Mouse (Mus musculus) inflammation-experienced regulatory T-cells (primary cell): ENCODE results near the gene Bbof1. TPM values are rescaled to one million over a fixed set of nuclear protein-coding genes. Genes with fewer than 3 reads are reported as not detected.

Experiments
- polyA plus RNA-seq, 2 experiments: library from polyadenylated mRNA; unstranded; fragments of 100-300 nt; shearing (Covaris generic); gene quantifications; one replicate each; pipeline ENCODE4 v1.2.1; 2017

Gene Bbof1
- 1 to 10 TPM; 1.0 to 1.3 TPM for polyA plus RNA-seq

DNA sequence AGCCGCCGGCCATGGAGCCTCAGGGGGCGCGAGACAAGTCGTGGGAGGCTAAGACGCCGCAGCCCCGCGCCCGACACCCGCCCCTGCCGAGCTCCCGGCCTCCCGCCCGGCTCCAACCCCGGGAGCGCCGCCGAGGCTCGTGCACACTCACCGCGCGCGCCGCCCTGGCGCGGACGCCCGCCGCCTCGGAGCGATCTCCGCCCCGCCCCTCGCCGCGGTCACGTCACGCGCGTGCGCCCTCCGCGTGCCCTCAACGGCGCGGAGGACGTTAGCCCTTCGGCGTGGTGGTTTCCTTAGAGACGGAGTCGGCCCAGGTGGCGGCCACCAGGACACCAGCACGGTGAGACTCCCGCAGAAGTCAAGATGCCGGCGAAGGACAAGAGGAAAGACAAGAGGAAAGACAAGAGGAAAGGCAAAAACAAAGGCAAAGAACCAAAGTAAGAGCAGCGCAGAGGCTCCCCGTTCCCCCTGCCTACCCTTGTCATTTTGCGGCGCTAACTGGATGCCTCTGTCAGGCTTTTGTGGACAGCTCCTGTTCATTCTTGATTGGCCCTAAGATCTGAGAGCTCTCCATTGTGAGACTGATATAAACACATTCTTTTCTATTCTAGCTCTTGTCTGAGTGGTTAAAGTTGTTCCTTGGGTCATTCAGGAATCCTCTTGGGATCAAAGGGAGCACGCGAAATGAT, at the start of gene Bbof1, which contains the start of gene Entpd5:
TSS of gene Bbof1 (plus strand) at position 253 of the 689 bp plus-strand sequence.
TSS of gene Entpd5 (minus strand) at position 211 of the 689 bp plus-strand sequence.

DNA sequence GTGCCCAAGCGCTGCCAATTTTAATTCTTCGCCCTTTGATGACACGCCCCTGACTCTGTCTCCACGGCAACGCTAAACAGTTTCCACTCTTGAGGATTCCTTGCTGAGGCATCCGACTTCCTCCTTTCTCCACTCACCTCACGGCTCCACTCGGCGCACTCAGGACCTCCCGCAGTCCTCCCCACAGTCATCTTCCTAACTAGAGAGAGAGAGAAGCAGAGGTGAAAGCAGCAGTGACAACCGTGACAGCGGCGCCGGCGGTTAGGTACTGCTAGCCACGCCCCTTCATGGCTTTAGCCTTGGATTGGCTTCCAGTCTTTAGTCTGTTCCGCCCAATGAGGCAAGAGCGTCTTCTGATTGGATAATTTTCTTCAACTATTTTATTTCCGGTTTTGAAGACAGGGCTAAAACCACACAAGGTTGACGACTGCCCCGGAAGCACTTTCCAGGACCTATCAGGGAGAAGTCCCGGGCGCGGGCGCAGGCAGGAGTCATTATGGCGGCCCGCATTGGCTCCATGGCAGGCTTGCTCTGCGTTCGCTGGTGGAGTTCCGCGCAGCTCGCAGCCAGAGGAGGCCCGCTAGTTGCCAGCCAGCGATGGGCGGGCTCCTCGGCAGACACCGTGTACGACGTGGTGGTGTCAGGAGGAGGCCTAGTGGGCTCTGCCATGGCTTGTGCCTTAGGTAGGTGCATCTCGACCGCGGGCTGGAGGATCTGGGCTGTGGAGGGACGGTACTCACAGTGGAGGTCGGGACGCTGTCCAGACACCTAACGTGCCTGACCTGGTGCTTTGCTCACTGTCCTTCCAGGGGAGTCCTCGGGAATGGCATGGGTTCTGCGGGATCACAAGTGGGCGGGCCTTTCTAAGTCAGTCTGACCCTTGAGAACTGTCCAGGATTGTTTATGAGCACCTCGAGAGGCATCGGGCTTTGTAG, 47.0 kb upstream of the Bbof1 start, which contains the start of the genes Coq6 and Fam161b:
TSS of gene Coq6 (plus strand) at position 103 of the 935 bp plus-strand sequence.
TSS of gene Fam161b (minus strand) at position 279 of the 935 bp plus-strand sequence.

DNA sequence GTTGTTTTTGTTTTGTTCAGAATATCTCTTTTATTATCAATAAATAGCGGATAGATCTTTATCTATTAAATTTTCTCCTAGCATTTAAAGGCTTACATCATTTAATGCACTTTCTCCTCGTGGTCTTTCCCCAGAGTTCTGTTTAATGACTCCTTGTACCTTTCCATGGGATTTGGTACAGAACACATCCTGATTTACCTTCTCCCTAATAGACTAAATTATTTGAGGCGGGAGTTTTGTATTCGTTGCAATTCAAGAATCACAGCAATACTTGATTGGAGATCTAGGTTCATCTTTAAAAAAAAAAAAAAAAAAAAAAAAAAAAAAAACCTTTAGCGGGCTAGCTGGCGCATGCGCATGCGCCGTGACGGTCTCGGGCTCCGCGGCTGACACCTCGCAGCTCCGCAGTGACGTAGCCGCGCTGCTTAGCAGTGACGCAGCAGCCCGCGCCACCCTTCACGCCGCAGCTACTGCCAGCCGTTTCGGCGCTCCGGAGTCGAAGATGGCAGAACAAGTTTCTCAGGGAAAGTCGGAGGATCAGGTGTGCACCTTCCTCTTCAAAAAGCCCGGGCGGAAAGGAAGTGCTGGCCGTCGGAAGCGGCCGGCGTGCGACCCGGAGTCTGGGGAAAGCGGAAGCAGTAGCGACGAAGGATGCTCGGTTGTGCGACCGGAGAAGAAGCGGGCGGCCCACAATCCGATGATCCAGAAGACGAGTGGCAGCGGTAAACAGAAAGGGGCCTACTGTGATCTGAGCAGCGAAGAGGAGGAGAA, 8.1 kb downstream of the Bbof1 start, which contains the start of gene Rnf113a2:
TSS of gene Rnf113a2 (plus strand) at position 363 of the 771 bp plus-strand sequence.

DNA sequence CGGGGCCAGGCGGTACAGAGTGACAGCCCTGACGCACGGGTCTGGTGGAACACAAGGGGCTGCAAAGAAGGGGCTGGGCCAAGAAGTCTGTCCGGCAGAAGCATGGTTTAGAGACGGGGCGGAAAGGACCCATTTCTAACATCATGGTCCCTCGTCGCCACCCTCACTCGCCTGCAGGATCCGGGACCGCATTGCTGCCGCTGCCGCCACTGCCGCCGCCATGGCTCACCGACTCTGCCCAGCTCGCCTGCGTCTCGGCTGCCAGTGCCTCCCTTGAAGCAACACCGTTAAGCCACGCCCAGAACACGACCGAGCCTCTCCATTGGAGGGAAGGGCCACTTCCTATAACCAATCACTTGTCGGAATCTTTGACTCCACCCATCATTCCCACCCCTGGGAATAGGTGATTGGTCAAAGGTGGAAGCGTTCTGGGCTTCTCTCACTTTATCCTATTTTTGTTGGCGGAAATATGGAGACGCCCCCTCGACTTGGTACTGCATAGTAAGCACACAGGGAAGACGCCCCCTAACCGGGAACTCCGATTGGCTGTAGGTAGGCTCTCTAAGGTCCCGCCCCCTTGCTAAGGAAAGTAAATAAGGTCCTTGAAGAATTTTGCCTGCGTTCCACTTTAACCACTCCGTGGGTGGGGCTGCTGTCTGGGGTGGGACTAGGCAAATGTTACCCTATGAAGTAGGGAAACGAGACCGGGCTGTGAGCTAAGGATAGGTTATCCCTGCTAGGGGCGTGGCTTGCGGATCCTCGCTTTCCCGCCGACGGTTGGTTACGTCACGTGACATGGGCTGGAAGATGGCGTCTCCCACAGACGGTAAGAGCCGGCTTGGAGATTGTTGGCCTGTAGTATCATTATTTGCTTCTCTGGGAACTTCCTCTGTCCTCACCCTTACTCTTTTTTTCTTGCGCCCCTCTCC, 42.1 kb downstream of the Bbof1 start, which contains the start of the genes Aldh6a1 and Lin52:
TSS of gene Aldh6a1 (minus strand) at position 287 of the 929 bp plus-strand sequence.
TSS of gene Lin52 (plus strand) at position 705 of the 929 bp plus-strand sequence.

Other genes with a start within 250 kb of the Bbof1 start
- gene Elmsan1, start 190.2 kb upstream of the Bbof1 start, polyA plus RNA-seq, result 10 to 100 TPM; 25.6 to 29.6 TPM
- gene Ptgr2, start 123.8 kb upstream of the Bbof1 start, polyA plus RNA-seq, result 10 to 100 TPM; 32.6 to 34.1 TPM
- gene Zfp410, start 92.2 kb upstream of the Bbof1 start, polyA plus RNA-seq, result 10 to 100 TPM; 57.7 to 72.5 TPM
- gene Coq6, start 47.4 kb upstream of the Bbof1 start, polyA plus RNA-seq, result 10 to 100 TPM; 27.5 to 29.8 TPM
- under 1 TPM; 0.46 to 0.98 TPM for gene Fam161b, start 47.2 kb upstream of the Bbof1 start, polyA plus RNA-seq
- gene Entpd5, start within 50 bp of the Bbof1 start, polyA plus RNA-seq, result 10 to 100 TPM; 36.4 to 85.2 TPM
- 10 to 100 TPM; 30.8 to 34.0 TPM for gene Rnf113a2, start 8.1 kb downstream of the Bbof1 start, polyA plus RNA-seq
- gene Aldh6a1, start 41.9 kb downstream of the Bbof1 start, polyA plus RNA-seq, result 10 to 100 TPM; 16.4 to 20.2 TPM
- gene Lin52, start 42.4 kb downstream of the Bbof1 start, polyA plus RNA-seq, result 10 to 100 TPM; 17.9 to 32.0 TPM
- under 1 TPM in 1 of 2 experiments, not detected in 1; 0.17 TPM for gene Vsx2, start 160.7 kb downstream of the Bbof1 start, polyA plus RNA-seq
- 10 to 100 TPM; 23.3 to 24.6 TPM for gene Abcd4, start 208.3 kb downstream of the Bbof1 start, polyA plus RNA-seq
- under 1 TPM; 0.13 to 0.15 TPM for gene Vrtn, start 231.9 kb downstream of the Bbof1 start, polyA plus RNA-seq